42 mouse cellular contexts compared by ENCODE assay signal in the genomic region with DNA sequence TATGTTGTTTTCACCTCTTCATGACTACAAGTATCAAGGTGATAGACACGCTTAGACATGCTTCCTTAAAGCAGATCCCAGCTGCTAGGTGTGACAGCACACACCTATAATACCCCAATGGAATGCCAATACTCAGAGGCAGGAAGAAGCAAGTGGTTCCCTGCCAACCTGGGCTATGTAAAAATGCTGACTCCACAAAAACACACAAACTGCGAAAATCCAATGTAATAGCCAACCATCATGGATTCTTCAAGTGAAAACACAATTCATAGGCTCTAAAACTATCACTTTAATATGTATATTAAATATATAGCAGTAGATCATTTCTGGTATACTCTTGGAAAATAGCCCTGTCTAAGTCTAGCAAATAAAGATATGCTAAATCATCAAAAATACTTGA. TPM values are rescaled to one million over a fixed set of nuclear protein-coding genes. Genes with fewer than 3 reads are reported as not detected.
"Had no signal": no experiment of that assay in that cellular context is flagged by ENCODE, and none has a peak within 500 bp of the region (broad histone marks: within the 10 kb centered on the region; RNA-seq: fewer than 3 reads in every experiment).

No protein-coding gene starts in this region.

- H3K4me1 ChIP-seq: heart, embryonic 13.5 days; heart, embryonic 15.5 days; hindbrain, embryonic 10.5 days; hindbrain, embryonic 12.5 days; hindbrain, embryonic 13.5 days; hindbrain, embryonic 15.5 days; kidney, embryonic 15.5 days had no signal

- DNase-seq: heart, postnatal 10 days; heart, postnatal 14 days; heart, postnatal 36 days; heart, postnatal 4 days; kidney, adult 11 months; kidney, adult 18-20 months; kidney, adult 2 months; kidney, adult 8-10 months; kidney, adult 9 months; kidney, postnatal 10 days; kidney, postnatal 14 days; kidney, postnatal 25 days; kidney, postnatal 36 days; kidney, postnatal 4 days; layer of hippocampus, adult 9-11 months; layer of hippocampus, postnatal 36 days had no signal

- H3K9ac ChIP-seq: heart, embryonic 13.5 days; heart, embryonic 15.5 days; hindbrain, embryonic 12.5 days; hindbrain, embryonic 13.5 days; hindbrain, embryonic 14.5 days; hindbrain, embryonic 15.5 days; intestine, embryonic 15.5 days; kidney, embryonic 15.5 days had no signal

- H3K27me3 ChIP-seq: heart, embryonic 13.5 days; heart, embryonic 15.5 days; hindbrain, embryonic 12.5 days; hindbrain, embryonic 13.5 days; hindbrain, embryonic 15.5 days; intestine, embryonic 15.5 days; kidney, embryonic 15.5 days had no signal

- H3K27ac ChIP-seq: heart, embryonic 13.5 days; heart, embryonic 15.5 days; hindbrain, embryonic 10.5 days; hindbrain, embryonic 12.5 days; hindbrain, embryonic 13.5 days; hindbrain, embryonic 14.5 days; hindbrain, embryonic 15.5 days; hindbrain, postnatal 0 days; intestine, embryonic 15.5 days; kidney, embryonic 15.5 days; kidney, postnatal 0 days; layer of hippocampus, adult 2 months; left cerebral cortex, adult 2 months had no signal

- H3K9me3 ChIP-seq: heart, embryonic 13.5 days; heart, embryonic 15.5 days; hindbrain, embryonic 13.5 days; hindbrain, embryonic 15.5 days; intestine, embryonic 15.5 days; kidney, embryonic 15.5 days had no signal

- H3K36me3 ChIP-seq: intestine, embryonic 15.5 days had no signal

- H3K4me3 ChIP-seq: heart, embryonic 13.5 days; heart, embryonic 15.5 days; hindbrain, embryonic 10.5 days; hindbrain, embryonic 12.5 days; hindbrain, embryonic 13.5 days; hindbrain, embryonic 15.5 days; intestine, embryonic 15.5 days; kidney, embryonic 15.5 days; layer of hippocampus, adult 2 months; left cerebral cortex, adult 2 months had no signal

- H3K4me2 ChIP-seq: heart, embryonic 13.5 days; heart, embryonic 15.5 days; hindbrain, embryonic 12.5 days; hindbrain, embryonic 13.5 days; hindbrain, embryonic 14.5 days; hindbrain, embryonic 15.5 days; intestine, embryonic 15.5 days; kidney, embryonic 15.5 days had no signal

- ATAC-seq: hindbrain, embryonic 16.5 days; hindbrain, postnatal 0 days; inflammation-experienced regulatory T-cells, adult 6 months; intestine, embryonic 15.5 days; intestine, embryonic 16.5 days; intestine, postnatal 0 days had no signal

RNA-seq across cellular contexts. Expression of a gene that starts 32.6 kb away (rescaled TPM):
- total RNA-seq: heart, postnatal 10 days; heart, postnatal 25 days; heart, postnatal 36 days; heart, postnatal 4 days; hematopoietic stem cell, adult 5-6 weeks had no signal
- polyA plus RNA-seq: heart, embryonic 13.5 days; heart, embryonic 14.5 days; heart, postnatal 0 days; hindbrain, embryonic 10.5 days; hindbrain, embryonic 11.5 days; hindbrain, embryonic 12.5 days; hindbrain, embryonic 13.5 days; hindbrain, embryonic 14.5 days; hindbrain, embryonic 15.5 days; hindbrain, embryonic 16.5 days; inflammation-experienced regulatory T-cells, adult 6 months; intestine, embryonic 14.5 days; intestine, embryonic 15.5 days; intestine, embryonic 16.5 days; intestine, postnatal 0 days; kidney, adult 2 months; kidney, embryonic 14.5 days; kidney, embryonic 15.5 days; kidney, embryonic 16.5 days; kidney, postnatal 0 days; large intestine, adult 2 months had no signal

RNA-seq across cellular contexts. Expression of a gene that starts 43.4 kb away (rescaled TPM):
- polyA plus RNA-seq: heart, embryonic 14.5 days; hindbrain, embryonic 10.5 days; hindbrain, embryonic 11.5 days had no signal
